ENCODE assay signal across 22 mouse cellular contexts in genomic region chr5:147701024-147701423, GRCm38 (mm10). TPM values are rescaled to one million over a fixed set of nuclear protein-coding genes. Genes with fewer than 3 reads are reported as not detected.
DNase-seq lines count a peak whose midpoint lies in the region; ATAC-seq and TF ChIP-seq lines count a peak whose summit lies in the region.
"Had no signal": no experiment of that assay in that cellular context is flagged by ENCODE, and none has a peak within 500 bp of the region (broad histone marks: within the 10 kb centered on the region; RNA-seq: fewer than 3 reads in every experiment).

No protein-coding gene starts in this region.

- POLR2A ChIA-PET in Patski (lab: Charles Lee), result interaction anchor here (0.6 kb wide), 1 partner anchor 74 kb away, joined by 5 read pairs; no protein-coding TSS in a partner anchor

- peak; percentile 62 for ATAC-seq in Patski
- peak; percentile 77 for ATAC-seq in granulocyte monocyte progenitor cell, adult 5-6 weeks (replicated peaks; ENCODE audit: poor library complexity, severe bottlenecking)
- ATAC-seq in megakaryocyte progenitor cell, adult 5-6 weeks (replicated peaks; ENCODE audit: poor library complexity), result peak; percentile 75
- ATAC-seq: CD4-positive, CD25-positive, alpha-beta regulatory T cell, adult 4 months; forebrain, embryonic 13.5 days; forebrain, embryonic 15.5 days; forebrain, postnatal 0 days had no signal

- H3K27me3 ChIP-seq in Patski, result no peaks in the 10 kb centered on the region
- H3K27me3 ChIP-seq: CH12.LX; embryonic facial prominence, embryonic 12.5 days; forebrain, embryonic 13.5 days had no signal

- TF ChIP-seq CTCF in Patski (IDR thresholded peaks at IDR 0.05), result no peak

- in situ Hi-C loops in Patski (cut with MboI; ENCODE audit: low pct_unique_long_range_greater_than_20kb), result loop anchor here (25.0 kb wide), 1 partner anchor 1014 kb away; no protein-coding TSS in a partner anchor

- CTCF ChIA-PET in Patski (lab: Charles Lee), result no interaction called here

- no peak for DNase-seq in Patski (ENCODE audit: low read depth, low spot score)
- DNase-seq in spleen, adult 18-20 months, result no peak
- no peak for DNase-seq in frontal cortex, postnatal 25 days (ENCODE audit: low spot score in 2 of 2)
- no peak for DNase-seq in right cerebral cortex, postnatal 4 days
- DNase-seq: adrenal gland, adult 2 months; adrenal gland, postnatal 10 days; adrenal gland, postnatal 25 days; B cell, adult 2 months; cerebellum, adult 11 months; cerebellum, adult 18-20 months; cerebellum, adult 8-10 months; cerebellum, adult 9-11 months; cerebellum, postnatal 14 days; cerebellum, postnatal 36 days; forebrain, postnatal 0 days had no signal

RNA-seq across cellular contexts. Expression of gene Flt1, which starts 24.8 kb away (rescaled TPM):
- 14.7 TPM for polyA plus RNA-seq in Patski (2021)
- 0.75 and 3.4 TPM in 2 replicates for total RNA-seq in granulocyte monocyte progenitor cell, adult 5-6 weeks (2014; fragmentation: Nextera tagmentation)
- 3.7 TPM in 2 replicates for total RNA-seq in granulocyte monocyte progenitor cell, adult 5-6 weeks (2017)
- total RNA-seq in megakaryocyte progenitor cell, adult 5-6 weeks (2015), result 2.5 and 3.1 TPM in 2 replicates
- 2.5 and 3.7 TPM in 2 replicates for total RNA-seq in megakaryocyte progenitor cell, adult 5-6 weeks (2017)
